Mouse (Mus musculus): Measurements from ENCODE around the gene Tatdn3. TPM values are rescaled to one million over a fixed set of nuclear protein-coding genes. Genes with fewer than 3 reads are reported as not detected.

Tatdn3 gene
- polyA plus RNA-seq, 1 experiment from 2014 or later = 17.7 TPM

- no peak overlapping the region for H3K9ac ChIP-seq
These were observed 66.3 kb downstream of the Tatdn3 start for GRCm38 (mm10) chr1:190996346-190996877.

More at GRCm38 (mm10) chr1:190996346-190996877, 66.3 kb downstream of the Tatdn3 start:
- Histone ChIP-seq H3K36me3 (no peaks in the 10 kb centered on the region), H3K4me3 (no peak overlapping the region), H3K27ac (no peak overlapping the region), H3K27me3 (no peaks in the 10 kb centered on the region), H3K9me3 (no peaks in the 10 kb centered on the region), H3K4me2 (replicated peaks) (no peak overlapping the region), H3K4me1 (no peaks in the 10 kb centered on the region)
- no peak for ATAC-seq (ENCODE audit: insufficient number of reproducible peaks, insufficient read depth, low FRiP score, low TSS enrichment)
- whole genome bisulfite sequencing = 73% methylated on average over 6 of the region's 6 CpGs

Other genes with a start within 250 kb of the Tatdn3 start
- gene Rps6kc1, start 151.2 kb downstream of the Tatdn3 start, polyA plus RNA-seq (2016; fragmentation: Nextera tagmentation; extraction: Ambion mirVana) = 19.5 and 21.1 TPM in 2 replicates
- 55.5 and 58.5 TPM in 2 replicates for gene Angel2, start 137.8 kb downstream of the Tatdn3 start, polyA plus RNA-seq (2016; fragmentation: Nextera tagmentation; extraction: Ambion mirVana)
- 77.9 and 82.5 TPM in 2 replicates for gene Vash2, start 83.6 kb downstream of the Tatdn3 start, polyA plus RNA-seq (2016; fragmentation: Nextera tagmentation; extraction: Ambion mirVana)
- gene Flvcr1, start 36.8 kb downstream of the Tatdn3 start, polyA plus RNA-seq (2016; fragmentation: Nextera tagmentation; extraction: Ambion mirVana) = 7.6 and 8.4 TPM in 2 replicates
- gene Spata45, start 26.3 kb downstream of the Tatdn3 start, polyA plus RNA-seq (2016; fragmentation: Nextera tagmentation; extraction: Ambion mirVana) = not detected in 2 replicates
- gene Nsl1, start 80 bp upstream of the Tatdn3 start, polyA plus RNA-seq (2016; fragmentation: Nextera tagmentation; extraction: Ambion mirVana) = 22.4 and 23.9 TPM in 2 replicates
- 10.8 and 11.5 TPM in 2 replicates for gene Batf3, start 34.9 kb upstream of the Tatdn3 start, polyA plus RNA-seq (2016; fragmentation: Nextera tagmentation; extraction: Ambion mirVana)
- not detected in 2 replicates for gene Fam71a, start 101.9 kb upstream of the Tatdn3 start, polyA plus RNA-seq (2016; fragmentation: Nextera tagmentation; extraction: Ambion mirVana)
- gene Atf3, start 155.1 kb upstream of the Tatdn3 start, polyA plus RNA-seq (2016; fragmentation: Nextera tagmentation; extraction: Ambion mirVana) = 2.3 and 2.8 TPM in 2 replicates